Mouse (Mus musculus): ENCODE measurements around the gene Olfr954. TPM values are rescaled to one million over a fixed set of nuclear protein-coding genes. Genes with fewer than 3 reads are reported as not detected.

The Olfr954 gene
- total RNA-seq (2021), result not detected
- long read RNA-seq, experiment 1, result 0 reads
- long read RNA-seq, experiment 2, result 0 reads

GRCm38 (mm10) chr9:39456401-39456800 is at the start of gene Olfr954:
TSS of gene Olfr954 (plus strand) at chr9:39456701.
- DNase-seq (ENCODE audit: low spot score in 2 of 2), result no peak

DNA sequence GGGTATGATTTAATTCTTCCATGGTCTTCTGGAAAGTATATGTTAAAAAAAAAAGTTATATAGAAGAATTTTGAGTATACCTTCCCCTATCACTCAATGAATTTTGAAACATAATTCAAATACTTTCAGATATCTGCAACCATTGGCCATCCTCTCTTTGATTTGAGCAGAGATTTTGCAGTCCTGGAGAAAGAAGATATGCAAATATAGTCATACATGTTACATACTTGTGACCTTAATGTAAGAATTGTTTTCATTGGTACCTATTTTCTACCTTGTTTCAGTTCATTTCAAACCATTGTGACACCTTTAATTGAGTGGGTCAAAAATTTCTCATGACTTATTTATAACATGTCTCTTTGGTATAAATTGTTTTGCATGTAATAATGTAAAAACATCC is 29.5 kb upstream of the Olfr954 start, which contains the start of gene Olfr952:
Olfr952 (minus strand) TSS at position 101 of the 400 bp plus-strand sequence.
- DNase-seq (ENCODE audit: low spot score in 2 of 2), result no peak

DNA sequence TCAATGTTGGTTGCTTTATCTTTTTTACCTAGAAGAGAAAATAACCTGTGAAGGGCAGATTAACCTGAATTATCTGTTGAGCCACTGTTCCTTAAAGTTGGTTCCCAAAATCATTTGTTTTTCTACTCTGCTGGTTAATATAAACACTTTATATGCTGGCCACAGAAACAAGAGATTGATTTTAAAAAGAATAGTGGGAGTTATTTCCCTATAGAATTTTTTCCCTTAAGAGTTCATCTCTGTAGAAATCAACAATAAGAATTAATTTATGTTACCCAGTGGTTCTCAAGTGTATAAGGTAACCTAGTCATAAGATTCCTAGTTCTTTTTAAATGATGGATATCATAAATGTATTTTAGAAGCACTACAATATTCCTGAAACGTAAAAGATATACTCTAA is 15.3 kb downstream of the Olfr954 start, which contains the start of gene Olfr955:
Olfr955 (minus strand) TSS at position 101 of the 400 bp plus-strand sequence.
- DNase-seq (ENCODE audit: low spot score in 2 of 2), result no peak

GRCm38 (mm10) chr9:39493895-39494294 is 37.4 kb downstream of the Olfr954 start, which contains the start of gene Olfr44:
TSS of gene Olfr44 (minus strand) at chr9:39493995.
- no peak for DNase-seq (ENCODE audit: low spot score in 2 of 2)

DNA sequence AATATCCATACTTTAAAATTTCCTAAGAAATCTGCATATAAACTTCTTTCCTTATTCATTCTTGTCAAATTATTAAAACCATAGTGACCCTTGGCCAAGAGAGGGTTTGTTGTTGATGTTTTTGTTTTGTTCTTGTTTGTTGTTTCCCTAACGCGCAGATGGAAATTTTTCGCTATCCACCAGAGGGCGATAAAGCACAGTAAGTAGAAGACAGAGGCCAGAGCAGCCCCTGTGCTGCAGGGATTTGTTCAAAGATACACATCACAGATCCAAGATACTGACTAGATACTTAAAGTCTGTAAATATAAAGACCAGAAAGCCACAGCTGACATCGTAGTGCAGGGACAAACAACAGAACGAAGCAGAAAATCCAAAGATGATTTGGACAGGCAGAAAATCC is 52.5 kb downstream of the Olfr954 start:
- peak; percentile 60 to 77 for DNase-seq (ENCODE audit: low spot score in 2 of 2)

- no peak for DNase-seq (ENCODE audit: low spot score in 2 of 2)
These were observed 52.9 kb downstream of the Olfr954 start for GRCm38 (mm10) chr9:39509412-39509811.

Other genes with a start within 250 kb of the Olfr954 start
- not detected for gene Olfr1537, start 206.7 kb upstream of the Olfr954 start, total RNA-seq (2021)
- not detected for gene Olfr945, start 179.9 kb upstream of the Olfr954 start, total RNA-seq (2021)
- gene Olfr948, start 130.7 kb upstream of the Olfr954 start, total RNA-seq (2021), result not detected
- not detected for gene Olfr951, start 69.3 kb upstream of the Olfr954 start, total RNA-seq (2021)
- gene Olfr952, start 29.6 kb upstream of the Olfr954 start, total RNA-seq (2021), result not detected
- not detected for gene Olfr955, start 15.2 kb downstream of the Olfr954 start, total RNA-seq (2021)
- gene Olfr44, start 37.3 kb downstream of the Olfr954 start, total RNA-seq (2021), result not detected
- not detected for gene Olfr957, start 59.1 kb downstream of the Olfr954 start, total RNA-seq (2021)
- gene Olfr958, start 97.4 kb downstream of the Olfr954 start, total RNA-seq (2021), result not detected
- gene Olfr959, start 118.9 kb downstream of the Olfr954 start, total RNA-seq (2021), result not detected
- gene AW551984, start 147.7 kb downstream of the Olfr954 start, total RNA-seq (2021), result 10 to 100 TPM; 13.2 to 13.8 TPM
- gene Olfr148, start 154.0 kb downstream of the Olfr954 start, total RNA-seq (2021), result not detected
- gene Olfr960, start 164.7 kb downstream of the Olfr954 start, total RNA-seq (2021), result not detected
- gene Olfr961, start 188.4 kb downstream of the Olfr954 start, total RNA-seq (2021), result not detected
- not detected for gene Olfr963, start 210.5 kb downstream of the Olfr954 start, total RNA-seq (2021)

Measured in layer of hippocampus, postnatal 14 days (tissue).